Mouse (Mus musculus) megakaryocyte, embryonic 14.5 days (primary cell): ENCODE results near the gene Zbtb16.

Experiments used
- FLI1 ChIP-seq: IDR thresholded peaks from 2 replicates; pipeline ENCODE4 v1.6.1; 2012; ENCODE audit warnings: low read length, inconsistent platforms, mixed read lengths
- GATA1 ChIP-seq: IDR thresholded peaks from 3 replicates; pipeline ENCODE4 v1.6.1; 2012; ENCODE audit warnings: mixed read lengths, low read length, inconsistent platforms, borderline replicate concordance

GRCm38 (mm10) chr9:48796267-48796822 lies 39.7 kb downstream of the Zbtb16 start:
- no peak for TF ChIP-seq GATA1
- TF ChIP-seq FLI1, result no peak
